Mouse (Mus musculus) hindbrain, embryonic 16.5 days (tissue): ENCODE measurements at regions not wholly inside any gene's neighbourhood (a gene's known extent, or its start where the extent isn't known, plus 50 kb on each side); places are given as distances from the start of the nearest gene placed in this dataset.

Source experiments
- ATAC-seq: fragments of 200-750 bp; cut with Nextera tagmentation; 2 replicates; pipeline ENCODE4 v1.8.0; 2017; ENCODE audit warnings: moderate TSS enrichment, moderate library complexity
- H3K27ac ChIP-seq: fragments of 300-500 bp; sonication (generic); 2 replicates; pipeline ENCODE4 v1.5.1; 2014; ENCODE audit warnings: low read depth, mild to moderate bottlenecking, control low read depth, low read length, moderate library complexity
- H3K27me3 ChIP-seq: fragments of 300-500 bp; sonication (generic); replicated peaks from 2 replicates; pipeline ENCODE4 v1.6.1; 2014; ENCODE audit warnings: low read length; ENCODE audit not compliant: control insufficient read depth, insufficient read depth
- H3K36me3 ChIP-seq: fragments of 300-500 bp; sonication (generic); 2 replicates; pipeline ENCODE4 v1.6.1; 2014; ENCODE audit warnings: mild to moderate bottlenecking, low read length, moderate library complexity, mixed read lengths; ENCODE audit not compliant: control insufficient read depth, insufficient read depth
- H3K4me1 ChIP-seq: fragments of 300-500 bp; sonication (generic); 2 replicates; pipeline ENCODE4 v1.6.1; 2014; ENCODE audit warnings: low read depth, low read length; ENCODE audit not compliant: control insufficient read depth, insufficient read depth
- H3K4me2 ChIP-seq: fragments of 300-500 bp; sonication (generic); 2 replicates; pipeline ENCODE4 v1.6.1; 2014; ENCODE audit warnings: mild to moderate bottlenecking, low read length, control low read depth, moderate library complexity
- H3K4me3 ChIP-seq: fragments of 300-500 bp; sonication (generic); 2 replicates; pipeline ENCODE4 v1.5.1; 2014; ENCODE audit warnings: mild to moderate bottlenecking, low read length, control low read depth, moderate library complexity
- H3K9ac ChIP-seq: fragments of 300-500 bp; sonication (generic); 2 replicates; pipeline ENCODE4 v1.6.1; 2014; ENCODE audit warnings: low read depth, mild to moderate bottlenecking, control low read depth, low read length, moderate library complexity
- H3K9me3 ChIP-seq: fragments of 300-500 bp; sonication (generic); 2 replicates; pipeline ENCODE4 v1.6.1; 2014; ENCODE audit warnings: mild to moderate bottlenecking, low read length, moderate library complexity; ENCODE audit not compliant: control insufficient read depth
- WGBS: fragments of 180-500 bp; shearing (Covaris S2); extraction: QIAGEN DNeasy Blood & Tissue Kit; methylation state at CpG from one replicate; pipeline ENCODE4 v1.1.7; 2014; 5-methylcytosine and 5-hydroxymethylcytosine counted together

GRCm38 (mm10) chr7:115057736-115058135, 314.2 kb downstream of the Insc start:
- Histone ChIP-seq H3K9ac (no peak overlapping the region), H3K4me2 (no peak overlapping the region), H3K27me3 (peaks cover 19% of the 10 kb centered on the region), H3K9me3 (no peaks in the 10 kb centered on the region), H3K27ac (no peak overlapping the region), H3K4me3 (no peak overlapping the region), H3K4me1 (peaks cover 2% of the 10 kb centered on the region), H3K36me3 (no peaks in the 10 kb centered on the region)
- 18% methylated on average over 3 of the region's 3 CpGs for WGBS
- peak; percentile 37; the same call in 1 of the 2 replicates for ATAC-seq

GRCm38 (mm10) chr7:115060171-115060570, 316.7 kb downstream of the Insc start:
- no peaks in the 10 kb centered on the region for H3K9me3 ChIP-seq
- no peaks in the 10 kb centered on the region for H3K36me3 ChIP-seq
- WGBS = 45% methylated on average over 5 of the region's 5 CpGs
- H3K27me3 ChIP-seq = peaks cover 25% of the 10 kb centered on the region
- no peak overlapping the region for H3K4me3 ChIP-seq
- no peak overlapping the region for H3K27ac ChIP-seq
- peaks cover 2% of the 10 kb centered on the region for H3K4me1 ChIP-seq
- no peak for ATAC-seq
- H3K4me2 ChIP-seq = no peak overlapping the region
- no peak overlapping the region for H3K9ac ChIP-seq

DNA sequence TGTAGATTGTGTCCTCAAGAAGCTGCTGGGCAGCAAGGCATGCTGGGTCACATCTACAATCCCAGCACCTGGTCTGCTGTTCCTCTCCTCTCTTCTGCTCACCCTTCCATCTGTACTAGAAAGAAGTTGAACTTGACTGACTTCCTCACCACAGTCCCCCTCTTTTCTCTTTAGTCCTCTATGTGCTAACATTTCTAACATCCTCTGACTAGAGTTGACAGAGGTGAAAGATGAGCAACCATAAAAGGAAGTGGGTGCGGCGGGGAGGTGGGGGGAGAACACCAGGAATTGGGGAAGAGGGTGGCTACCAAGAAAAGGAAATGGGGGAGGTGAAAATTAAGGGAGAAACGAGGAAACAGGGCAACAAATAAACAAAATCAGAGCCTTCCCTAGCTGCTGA, 319.3 kb downstream of the Insc start:
- Histone ChIP-seq H3K9ac (no peak overlapping the region), H3K9me3 (no peaks in the 10 kb centered on the region), H3K27me3 (peaks cover 25% of the 10 kb centered on the region), H3K4me1 (no peaks in the 10 kb centered on the region), H3K36me3 (no peaks in the 10 kb centered on the region), H3K4me3 (no peak overlapping the region), H3K27ac (no peak overlapping the region), H3K4me2 (no peak overlapping the region)
- WGBS = 69% methylated on average over 3 of the region's 3 CpGs
- no peak for ATAC-seq

DNA sequence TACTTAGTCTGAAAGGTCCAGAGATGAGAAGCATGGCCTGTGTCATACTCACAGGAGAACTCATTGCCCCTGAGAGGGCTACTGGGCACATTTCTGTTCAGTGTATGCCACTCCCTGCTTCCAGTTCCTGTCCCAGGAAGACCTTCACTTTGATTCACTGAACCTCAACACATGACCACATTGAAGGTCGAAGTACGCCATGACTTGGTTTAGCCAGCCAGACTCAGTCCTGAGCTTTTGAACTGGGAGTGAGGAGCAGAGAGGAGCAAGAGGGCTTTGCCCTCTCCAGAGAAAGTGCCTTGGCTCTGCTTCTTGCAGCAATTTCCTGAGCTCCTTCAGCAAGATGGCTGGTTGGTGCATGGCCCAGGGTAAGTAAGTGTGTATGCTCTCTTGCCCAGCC, 324.1 kb downstream of the Insc start:
- Histone ChIP-seq H3K4me2 (no peak overlapping the region), H3K27ac (no peak overlapping the region), H3K9ac (no peak overlapping the region), H3K36me3 (no peaks in the 10 kb centered on the region), H3K27me3 (peaks cover 6% of the 10 kb centered on the region; the same call in 1 of the 2 replicates), H3K4me3 (no peak overlapping the region), H3K4me1 (no peaks in the 10 kb centered on the region), H3K9me3 (no peaks in the 10 kb centered on the region)
- 98% methylated on average over 2 of the region's 2 CpGs for WGBS
- no peak for ATAC-seq

DNA sequence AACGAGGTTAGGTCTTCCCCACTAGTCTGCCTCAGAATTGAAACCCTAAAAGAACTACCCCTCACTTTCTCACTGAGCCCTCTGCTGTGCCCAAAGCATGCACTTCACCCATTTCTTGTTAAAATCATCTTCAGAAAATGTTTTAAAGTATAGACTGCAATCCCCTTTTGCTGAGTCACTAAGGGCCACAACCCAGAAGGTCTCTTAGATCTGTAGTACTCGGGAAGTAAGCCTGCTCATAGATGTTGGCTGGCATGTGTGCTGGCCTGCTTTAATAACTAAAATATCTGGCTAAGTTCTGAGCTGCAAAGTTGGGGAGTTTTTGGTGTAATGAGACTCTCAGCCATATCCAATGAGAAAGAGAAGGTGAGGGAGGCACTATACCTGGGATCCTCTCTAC, 329.9 kb downstream of the Insc start:
- WGBS = 87% methylated on average over 2 of the region's 2 CpGs
- H3K36me3 ChIP-seq = no peaks in the 10 kb centered on the region
- no peak for ATAC-seq
- no peaks in the 10 kb centered on the region for H3K4me1 ChIP-seq
- H3K4me3 ChIP-seq = no peak overlapping the region
- no peak overlapping the region for H3K4me2 ChIP-seq
- H3K9me3 ChIP-seq = no peaks in the 10 kb centered on the region
- H3K27ac ChIP-seq = no peak overlapping the region
- H3K9ac ChIP-seq = no peak overlapping the region
- H3K27me3 ChIP-seq = no peaks in the 10 kb centered on the region

DNA sequence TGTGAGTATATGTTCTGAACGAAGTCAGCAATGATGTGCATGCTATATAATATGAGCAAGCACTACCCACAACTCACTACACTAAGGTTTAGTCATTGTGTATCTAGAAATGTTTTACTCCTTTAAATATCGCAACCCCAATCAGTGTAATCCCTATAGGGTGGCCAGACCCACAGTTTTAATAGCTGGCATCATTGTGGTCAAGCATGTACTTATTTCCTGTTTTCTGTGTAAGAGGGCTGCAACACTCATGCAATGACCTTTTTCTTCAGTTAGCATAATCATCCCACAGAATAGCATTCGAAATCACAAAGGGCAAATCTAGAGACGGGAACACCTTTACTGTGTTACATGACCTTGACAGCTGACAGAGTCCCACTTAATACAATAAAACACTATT, 333.3 kb downstream of the Insc start:
- no peaks in the 10 kb centered on the region for H3K4me1 ChIP-seq
- no peaks in the 10 kb centered on the region for H3K36me3 ChIP-seq
- no peaks in the 10 kb centered on the region for H3K27me3 ChIP-seq
- H3K9ac ChIP-seq = no peak overlapping the region
- ATAC-seq = no peak
- no peak overlapping the region for H3K4me2 ChIP-seq
- no peak overlapping the region for H3K4me3 ChIP-seq
- no peak overlapping the region for H3K27ac ChIP-seq
- H3K9me3 ChIP-seq = no peaks in the 10 kb centered on the region
- WGBS = 85% methylated on average over 4 of the region's 4 CpGs

DNA sequence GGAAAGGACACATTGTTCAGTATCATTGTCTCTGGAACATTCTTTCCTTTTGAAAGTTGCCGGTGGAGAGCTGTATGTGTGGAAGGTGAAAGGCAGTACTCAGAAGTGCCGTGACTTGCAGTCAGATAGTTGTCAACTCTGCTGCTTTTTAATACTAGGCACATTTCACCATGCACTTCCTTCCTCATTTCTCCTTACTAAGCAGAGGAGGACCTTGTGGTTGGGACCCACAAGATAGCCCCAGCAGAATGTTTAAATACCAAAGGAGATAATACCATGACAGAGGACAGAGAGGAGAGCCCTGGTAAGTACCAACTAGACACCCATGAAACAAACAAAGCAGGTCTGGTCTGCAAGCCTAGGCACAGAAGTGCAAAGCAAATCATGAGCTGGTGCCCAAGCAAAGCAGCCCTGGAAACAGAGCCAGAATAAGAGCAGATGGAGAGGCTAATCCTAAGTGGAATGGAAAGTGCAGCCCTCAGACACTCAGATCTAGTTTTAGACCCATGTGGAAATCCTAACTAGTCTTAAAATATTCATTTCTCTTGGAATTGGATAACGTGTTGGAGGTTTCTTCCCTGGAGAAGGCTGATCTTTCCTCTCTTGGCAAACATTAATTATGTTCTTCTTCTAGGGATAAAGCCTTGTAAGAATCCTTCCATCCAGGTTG, 341.4 kb downstream of the Insc start:
- H3K4me3 ChIP-seq = no peak overlapping the region
- no peak overlapping the region for H3K4me2 ChIP-seq
- WGBS = 86% methylated on average over 3 of the region's 3 CpGs
- H3K9me3 ChIP-seq = no peaks in the 10 kb centered on the region
- ATAC-seq = no peak
- peaks cover 3% of the 10 kb centered on the region for H3K27me3 ChIP-seq
- no peak overlapping the region for H3K27ac ChIP-seq
- no peaks in the 10 kb centered on the region for H3K4me1 ChIP-seq
- H3K9ac ChIP-seq = no peak overlapping the region
- no peaks in the 10 kb centered on the region for H3K36me3 ChIP-seq

GRCm38 (mm10) chr7:115086542-115087448, 343.3 kb downstream of the Insc start:
- H3K4me2 ChIP-seq = no peak overlapping the region
- H3K36me3 ChIP-seq = no peaks in the 10 kb centered on the region
- WGBS = 84% methylated on average over 4 of the region's 4 CpGs
- no peak for ATAC-seq
- no peak overlapping the region for H3K9ac ChIP-seq
- H3K27me3 ChIP-seq = peaks cover 3% of the 10 kb centered on the region
- no peaks in the 10 kb centered on the region for H3K4me1 ChIP-seq
- no peak overlapping the region for H3K27ac ChIP-seq
- no peaks in the 10 kb centered on the region for H3K9me3 ChIP-seq
- H3K4me3 ChIP-seq = no peak overlapping the region

DNA sequence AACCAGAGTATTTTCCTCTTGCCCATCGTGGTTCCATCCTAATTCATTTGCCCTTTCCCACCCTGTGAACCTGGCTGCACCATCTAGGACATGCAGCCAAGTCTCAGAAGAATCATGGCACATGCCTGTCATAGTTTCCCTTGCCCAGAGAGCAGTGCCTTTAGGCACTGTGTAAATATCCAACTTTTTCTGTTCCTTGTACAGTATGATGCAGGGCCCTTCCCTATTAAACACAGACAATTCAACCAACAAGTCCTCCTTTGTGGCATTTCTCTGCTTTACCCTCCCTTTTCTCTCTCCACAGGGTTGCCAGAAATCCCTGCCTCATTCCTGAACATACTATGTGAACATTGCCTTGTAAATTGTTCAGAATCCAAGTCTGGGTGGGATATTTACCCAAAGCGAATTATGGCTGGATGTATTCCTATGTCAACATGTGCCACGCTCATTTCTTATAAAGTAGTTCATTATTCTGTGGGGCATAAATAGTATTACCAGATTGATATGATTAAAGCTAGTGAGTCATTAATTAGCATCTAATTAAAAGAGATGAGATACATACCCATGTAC, 349.1 kb downstream of the Insc start:
- Histone ChIP-seq H3K27me3 (no peaks in the 10 kb centered on the region), H3K4me3 (no peak overlapping the region), H3K27ac (no peak overlapping the region), H3K4me1 (no peaks in the 10 kb centered on the region), H3K9ac (no peak overlapping the region), H3K9me3 (no peaks in the 10 kb centered on the region), H3K36me3 (no peaks in the 10 kb centered on the region), H3K4me2 (no peak overlapping the region)
- no peak for ATAC-seq
- 75% methylated on average over 3 of the region's 3 CpGs for WGBS
